9 mouse cellular contexts compared by ENCODE assay signal in the genomic region with DNA sequence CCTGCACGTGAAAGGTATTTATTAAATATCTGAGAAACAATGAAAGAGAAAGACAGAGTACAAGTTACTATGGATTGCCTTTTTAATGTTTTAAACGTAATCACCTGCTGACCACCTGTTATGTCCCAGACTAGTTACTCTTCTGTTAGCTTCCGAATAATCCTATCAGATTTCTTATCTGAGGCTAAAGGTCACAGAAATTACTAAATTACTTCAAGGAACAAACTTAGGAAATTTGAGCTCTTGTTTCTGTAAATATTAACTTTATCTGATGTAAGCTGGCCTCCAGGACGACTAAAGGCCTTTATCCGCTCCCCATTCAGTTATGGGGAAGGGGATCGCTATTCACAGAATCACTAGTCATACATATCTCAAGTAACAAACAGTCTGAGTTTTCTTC. TPM values are rescaled to one million over a fixed set of nuclear protein-coding genes. Genes with fewer than 3 reads are reported as not detected.
DNase-seq lines count a peak whose midpoint lies in the region; ATAC-seq and TF ChIP-seq lines count a peak whose summit lies in the region.
"Had no signal": no experiment of that assay in that cellular context is flagged by ENCODE, and none has a peak within 500 bp of the region (broad histone marks: within the 10 kb centered on the region; RNA-seq: fewer than 3 reads in every experiment).

No protein-coding gene starts in this region.

- no peak for TF ChIP-seq CTCF in lung, postnatal 0 days (IDR thresholded peaks at IDR 0.05)

- H3K27ac ChIP-seq in lung, postnatal 0 days (ENCODE audit: low read length): peak overlapping the region; percentile 98
- H3K27ac ChIP-seq in forebrain, embryonic 11.5 days (ENCODE audit: low read depth, low read length): no peak overlapping the region
- H3K27ac ChIP-seq in limb, embryonic 11.5 days (replicated peaks; ENCODE audit: low read depth, low read length): no peak overlapping the region
- H3K27ac ChIP-seq in neural tube, embryonic 15.5 days (replicated peaks): peak overlapping the region; percentile 97

- peak overlapping the region; percentile 76 for H3K4me2 ChIP-seq in lung, postnatal 0 days (replicated peaks; ENCODE audit: low read depth, low read length)
- H3K4me2 ChIP-seq in forebrain, embryonic 11.5 days (ENCODE audit: low read depth, low read length, severe bottlenecking): peak overlapping the region; percentile 61
- H3K4me2 ChIP-seq in limb, embryonic 11.5 days (ENCODE audit: low read depth, severe bottlenecking): peak overlapping the region; percentile 72
- peak overlapping the region; percentile 78 for H3K4me2 ChIP-seq in neural tube, embryonic 15.5 days

- no peak for ATAC-seq in lung, postnatal 0 days
- no peak for ATAC-seq in forebrain, embryonic 11.5 days (replicated peaks; ENCODE audit: low FRiP score)
- no peak for ATAC-seq in limb, embryonic 11.5 days (ENCODE audit: insufficient number of reproducible peaks, low FRiP score, low TSS enrichment, low read depth)
- ATAC-seq in neural tube, embryonic 15.5 days (ENCODE audit: low FRiP score): no peak

- no peaks in the 10 kb centered on the region for H3K9me3 ChIP-seq in lung, postnatal 0 days (ENCODE audit: low read length)
- no peaks in the 10 kb centered on the region for H3K9me3 ChIP-seq in forebrain, embryonic 11.5 days (ENCODE audit: control insufficient read depth, low read length)
- H3K9me3 ChIP-seq in limb, embryonic 11.5 days (ENCODE audit: control insufficient read depth, low read length): no peaks in the 10 kb centered on the region
- no peaks in the 10 kb centered on the region for H3K9me3 ChIP-seq in neural tube, embryonic 15.5 days (replicated peaks)

- H3K27me3 ChIP-seq in lung, postnatal 0 days (replicated peaks; ENCODE audit: insufficient read depth, low read length): no peaks in the 10 kb centered on the region
- no peaks in the 10 kb centered on the region for H3K27me3 ChIP-seq in forebrain, embryonic 11.5 days (ENCODE audit: control insufficient read depth, insufficient read depth, low read length)
- H3K27me3 ChIP-seq in limb, embryonic 11.5 days (ENCODE audit: control insufficient read depth, insufficient read depth, low read length): no peaks in the 10 kb centered on the region
- no peaks in the 10 kb centered on the region for H3K27me3 ChIP-seq in neural tube, embryonic 15.5 days (replicated peaks)

- peak overlapping the region; percentile 95 for H3K4me3 ChIP-seq in lung, postnatal 0 days (ENCODE audit: low read depth, low read length)
- H3K4me3 ChIP-seq in forebrain, embryonic 11.5 days (ENCODE audit: low read depth, low read length): peak overlapping the region; percentile 75
- H3K4me3 ChIP-seq in limb, embryonic 11.5 days (ENCODE audit: low read depth, low read length): peak overlapping the region; percentile 81
- H3K4me3 ChIP-seq in neural tube, embryonic 15.5 days (replicated peaks): peak overlapping the region; percentile 94

- WGBS in lung, postnatal 0 days: 29% methylated on average over 6 of the region's 6 CpGs
- WGBS in forebrain, embryonic 11.5 days: 51% methylated on average over 6 of the region's 6 CpGs
- 56% methylated on average over 6 of the region's 6 CpGs for WGBS in limb, embryonic 11.5 days
- WGBS in neural tube, embryonic 15.5 days: 55% methylated on average over 6 of the region's 6 CpGs

- peak; percentile 27 for DNase-seq in lung, postnatal 0 days (ENCODE audit: low spot score)
- DNase-seq in lung, postnatal 4 days: no peak
- DNase-seq in forebrain, embryonic 11.5 days (ENCODE audit: low spot score): no peak
- DNase-seq in limb, embryonic 11.5 days (ENCODE audit: low spot score): no peak
- DNase-seq in layer of hippocampus, adult 9-10 months (ENCODE audit: low spot score): no peak
- no peak for DNase-seq in frontal cortex, adult 2 months (ENCODE audit: extremely low spot score in 1 of 2, low spot score in 1 of 2)
- no peak for DNase-seq in cerebellum, postnatal 14 days
- DNase-seq: spleen, adult 18-20 months had no signal

- peak overlapping the region; percentile 64 for H3K9ac ChIP-seq in lung, postnatal 0 days (replicated peaks; ENCODE audit: low read depth)
- H3K9ac ChIP-seq in forebrain, embryonic 11.5 days (ENCODE audit: low read length): peak overlapping the region; percentile 93
- peak overlapping the region; percentile 57 for H3K9ac ChIP-seq in limb, embryonic 11.5 days (ENCODE audit: low read length)
- H3K9ac ChIP-seq in neural tube, embryonic 15.5 days (replicated peaks): peak overlapping the region; percentile 89

- TF ChIP-seq EP300 in lung, postnatal 0 days (IDR thresholded peaks at IDR 0.05): no peak

- no peaks in the 10 kb centered on the region for H3K36me3 ChIP-seq in lung, postnatal 0 days (ENCODE audit: insufficient read depth, low read length)
- H3K36me3 ChIP-seq in forebrain, embryonic 11.5 days (ENCODE audit: control insufficient read depth, insufficient read depth, low read length): no peaks in the 10 kb centered on the region
- H3K36me3 ChIP-seq in limb, embryonic 11.5 days (ENCODE audit: control insufficient read depth, insufficient read depth, low read length): no peaks in the 10 kb centered on the region
- no peaks in the 10 kb centered on the region for H3K36me3 ChIP-seq in neural tube, embryonic 15.5 days

- H3K4me1 ChIP-seq in lung, postnatal 0 days (ENCODE audit: insufficient read depth, low read depth, low read length): peaks cover 13% of the 10 kb centered on the region; the same call in 1 of the 2 replicates
- H3K4me1 ChIP-seq in forebrain, embryonic 11.5 days (replicated peaks; ENCODE audit: control insufficient read depth, insufficient read depth, low read length): no peaks in the 10 kb centered on the region
- peaks cover 7% of the 10 kb centered on the region; the same call in 1 of the 2 replicates for H3K4me1 ChIP-seq in limb, embryonic 11.5 days (ENCODE audit: control insufficient read depth, insufficient read depth, low read length)
- H3K4me1 ChIP-seq in neural tube, embryonic 15.5 days: peaks cover 35% of the 10 kb centered on the region

RNA-seq across cellular contexts. Expression of a gene that starts 1.1 kb away (rescaled TPM):
- 44.3 and 47.4 TPM in 2 replicates for polyA plus RNA-seq in lung, postnatal 0 days (2015; fragmentation: Nextera tagmentation; extraction: Ambion mirVana)
- 65.5 and 70.4 TPM in 2 replicates for polyA plus RNA-seq in forebrain, embryonic 11.5 days (2014; fragmentation: Nextera tagmentation; extraction: Ambion mirVana)
- polyA plus RNA-seq in limb, embryonic 11.5 days (2014; fragmentation: Nextera tagmentation; extraction: Ambion mirVana): 71.1 and 72.5 TPM in 2 replicates
- 54.6 and 58.3 TPM in 2 replicates for polyA plus RNA-seq in neural tube, embryonic 15.5 days (2015; fragmentation: Nextera tagmentation; extraction: Ambion mirVana)
- polyA plus RNA-seq in frontal cortex, adult 2 months (2012; rRNA removed): 29.2 and 29.6 TPM in 2 replicates

RNA-seq across cellular contexts. Expression of a gene that starts 1.3 kb away (rescaled TPM):
- 44.1 and 49.8 TPM in 2 replicates for polyA plus RNA-seq in lung, postnatal 0 days (2015; fragmentation: Nextera tagmentation; extraction: Ambion mirVana)
- 42.5 and 47.1 TPM in 2 replicates for polyA plus RNA-seq in forebrain, embryonic 11.5 days (2014; fragmentation: Nextera tagmentation; extraction: Ambion mirVana)
- polyA plus RNA-seq in limb, embryonic 11.5 days (2014; fragmentation: Nextera tagmentation; extraction: Ambion mirVana): 33.8 and 34.0 TPM in 2 replicates
- polyA plus RNA-seq in neural tube, embryonic 15.5 days (2015; fragmentation: Nextera tagmentation; extraction: Ambion mirVana): 39.6 and 42.3 TPM in 2 replicates
- 25.4 and 28.3 TPM in 2 replicates for polyA plus RNA-seq in frontal cortex, adult 2 months (2012; rRNA removed)

Comparison
In these comparisons a context has a peak if more than half of its experiments do, and no peak if none do; other contexts are left out.
1. H3K27ac ChIP-seq: peak in lung, postnatal 0 days (single experiment) and neural tube, embryonic 15.5 days (single experiment); none in forebrain, embryonic 11.5 days (single experiment) and limb, embryonic 11.5 days (single experiment).
2. Peak in every context shown above with its lines, with median percentiles within 50 percentile points of each other: H3K4me2 ChIP-seq, H3K4me3 ChIP-seq and H3K9ac ChIP-seq.